Mouse (Mus musculus): ENCODE results near the gene Pde2a. TPM values are rescaled to one million over a fixed set of nuclear protein-coding genes. Genes with fewer than 3 reads are reported as not detected.

The Pde2a gene
- total RNA-seq, 1 experiment from 2014 or later = 68.1 TPM

- ATAC-seq (ENCODE audit: extremely low read depth, insufficient number of reproducible peaks, low FRiP score, poor library complexity, severe bottlenecking) = no peak
Observed at GRCm38 (mm10) chr7:101395471-101395870, 26.0 kb upstream of the Pde2a start.

GRCm38 (mm10) chr7:101397175-101397574 is 24.3 kb upstream of the Pde2a start:
- no peak for ATAC-seq (ENCODE audit: extremely low read depth, insufficient number of reproducible peaks, low FRiP score, poor library complexity, severe bottlenecking)

- no peak for ATAC-seq (ENCODE audit: extremely low read depth, insufficient number of reproducible peaks, low FRiP score, poor library complexity, severe bottlenecking)
Observed at GRCm38 (mm10) chr7:101401510-101401909, 20.0 kb upstream of the Pde2a start.

GRCm38 (mm10) chr7:101403831-101404230 is 17.7 kb upstream of the Pde2a start:
- no peak for ATAC-seq (ENCODE audit: extremely low read depth, insufficient number of reproducible peaks, low FRiP score, poor library complexity, severe bottlenecking)

- ATAC-seq (ENCODE audit: extremely low read depth, insufficient number of reproducible peaks, low FRiP score, poor library complexity, severe bottlenecking) = no peak
Observed at GRCm38 (mm10) chr7:101410267-101410936, 11.1 kb upstream of the Pde2a start, which contains the start of gene Gm45837. Gene Gm45837 (plus strand): TSS chr7:101410886.

GRCm38 (mm10) chr7:101412796-101413195 is 8.7 kb upstream of the Pde2a start:
- ATAC-seq (ENCODE audit: extremely low read depth, insufficient number of reproducible peaks, low FRiP score, poor library complexity, severe bottlenecking) = peak; percentile 80

- no peak for ATAC-seq (ENCODE audit: extremely low read depth, insufficient number of reproducible peaks, low FRiP score, poor library complexity, severe bottlenecking)
Observed at GRCm38 (mm10) chr7:101414209-101414608, 7.3 kb upstream of the Pde2a start.

GRCm38 (mm10) chr7:101414661-101415511 is 6.6 kb upstream of the Pde2a start:
- no peak for ATAC-seq (ENCODE audit: extremely low read depth, insufficient number of reproducible peaks, low FRiP score, poor library complexity, severe bottlenecking)

GRCm38 (mm10) chr7:101415512-101416100 is 5.9 kb upstream of the Pde2a start:
- no peak for ATAC-seq (ENCODE audit: extremely low read depth, insufficient number of reproducible peaks, low FRiP score, poor library complexity, severe bottlenecking)

GRCm38 (mm10) chr7:101416391-101416790 is 5.1 kb upstream of the Pde2a start:
- no peak for ATAC-seq (ENCODE audit: extremely low read depth, insufficient number of reproducible peaks, low FRiP score, poor library complexity, severe bottlenecking)

- no peak for ATAC-seq (ENCODE audit: extremely low read depth, insufficient number of reproducible peaks, low FRiP score, poor library complexity, severe bottlenecking)
Observed at GRCm38 (mm10) chr7:101419013-101419770, 2.3 kb upstream of the Pde2a start.

- ATAC-seq (ENCODE audit: extremely low read depth, insufficient number of reproducible peaks, low FRiP score, poor library complexity, severe bottlenecking) = no peak
Observed at GRCm38 (mm10) chr7:101422069-101422468, 578 bp downstream of the Pde2a start.

- ATAC-seq (ENCODE audit: extremely low read depth, insufficient number of reproducible peaks, low FRiP score, poor library complexity, severe bottlenecking) = peak; percentile 35; the same call in 1 of the 2 replicates
Observed at GRCm38 (mm10) chr7:101422646-101423045, 1.2 kb downstream of the Pde2a start.

GRCm38 (mm10) chr7:101423970-101424369 is 2.5 kb downstream of the Pde2a start:
- ATAC-seq (ENCODE audit: extremely low read depth, insufficient number of reproducible peaks, low FRiP score, poor library complexity, severe bottlenecking) = no peak

- ATAC-seq (ENCODE audit: extremely low read depth, insufficient number of reproducible peaks, low FRiP score, poor library complexity, severe bottlenecking) = no peak
Observed at GRCm38 (mm10) chr7:101426692-101427091, 5.2 kb downstream of the Pde2a start.

- ATAC-seq (ENCODE audit: extremely low read depth, insufficient number of reproducible peaks, low FRiP score, poor library complexity, severe bottlenecking) = peak; percentile 43
Observed at GRCm38 (mm10) chr7:101427736-101428135, 6.2 kb downstream of the Pde2a start.

- no peak for ATAC-seq (ENCODE audit: extremely low read depth, insufficient number of reproducible peaks, low FRiP score, poor library complexity, severe bottlenecking)
Observed at GRCm38 (mm10) chr7:101435038-101435437, 13.5 kb downstream of the Pde2a start.

- no peak for ATAC-seq (ENCODE audit: extremely low read depth, insufficient number of reproducible peaks, low FRiP score, poor library complexity, severe bottlenecking)
Observed at GRCm38 (mm10) chr7:101437876-101438275, 16.4 kb downstream of the Pde2a start.

GRCm38 (mm10) chr7:101443093-101443492 is 21.6 kb downstream of the Pde2a start:
- no peak for ATAC-seq (ENCODE audit: extremely low read depth, insufficient number of reproducible peaks, low FRiP score, poor library complexity, severe bottlenecking)

All from neutrophil, adult 5-6 weeks (primary cell).